Mouse (Mus musculus) kidney, postnatal 14 days (tissue): ENCODE data around the gene Cdh12.
"Not testable (repeated sequence)": the region's sequence is repeated elsewhere in the genome, so short reads cannot be mapped to it uniquely, and the experiment has no call there.

ENCODE experiments used
- DNase-seq: peaks from one replicate; pipeline ENCODE4 v3.0.0; 2022; ENCODE audit warnings: mixed read lengths

Cdh12 gene

GRCm38 (mm10) chr15:20448861-20449663 lies at the start of gene Cdh12:
Cdh12 (plus strand) TSS chr15:20449265.
- no peak for DNase-seq

GRCm38 (mm10) chr15:20403596-20403995 lies 45.5 kb upstream of the Cdh12 start:
- DNase-seq: no peak

- no peak for DNase-seq
These were observed 35.7 kb upstream of the Cdh12 start for GRCm38 (mm10) chr15:20413397-20413796.

- no peak for DNase-seq
These were observed 12.7 kb upstream of the Cdh12 start for GRCm38 (mm10) chr15:20436356-20436755.

- DNase-seq: no peak
These were observed 1.5 kb downstream of the Cdh12 start for GRCm38 (mm10) chr15:20450558-20450957.

- no peak for DNase-seq
These were observed 9.4 kb downstream of the Cdh12 start for GRCm38 (mm10) chr15:20458508-20458907.

GRCm38 (mm10) chr15:20462500-20462899 lies 13.4 kb downstream of the Cdh12 start:
- DNase-seq: no peak

GRCm38 (mm10) chr15:20463601-20464000 lies 14.5 kb downstream of the Cdh12 start:
- no peak for DNase-seq

- no peak for DNase-seq
These were observed 101.9 kb downstream of the Cdh12 start for GRCm38 (mm10) chr15:20550979-20551378.

- DNase-seq: no peak
These were observed 121.9 kb downstream of the Cdh12 start for GRCm38 (mm10) chr15:20571012-20571411.

GRCm38 (mm10) chr15:20582567-20583075 lies 133.6 kb downstream of the Cdh12 start:
- DNase-seq: no peak

GRCm38 (mm10) chr15:20591599-20591998 lies 142.5 kb downstream of the Cdh12 start:
- DNase-seq: no peak

- DNase-seq: not testable (repeated sequence)
These were observed 156.7 kb downstream of the Cdh12 start for GRCm38 (mm10) chr15:20605751-20606150.

GRCm38 (mm10) chr15:20634593-20634992 lies 185.5 kb downstream of the Cdh12 start:
- DNase-seq: no peak

GRCm38 (mm10) chr15:20639155-20639554 lies 190.1 kb downstream of the Cdh12 start:
- no peak for DNase-seq

- no peak for DNase-seq
These were observed 193.9 kb downstream of the Cdh12 start for GRCm38 (mm10) chr15:20642905-20643414.

- DNase-seq: no peak
These were observed 211.2 kb downstream of the Cdh12 start for GRCm38 (mm10) chr15:20660221-20660620.

GRCm38 (mm10) chr15:20666650-20667049 lies 217.6 kb downstream of the Cdh12 start, which contains the start of gene Acot10:
Acot10 (minus strand) TSS chr15:20666750.
- DNase-seq: no peak

GRCm38 (mm10) chr15:20667350-20667749 lies 218.3 kb downstream of the Cdh12 start:
- DNase-seq: no peak

- DNase-seq: no peak
These were observed 218.9 kb downstream of the Cdh12 start for GRCm38 (mm10) chr15:20667989-20668388.

GRCm38 (mm10) chr15:20669507-20669906 lies 220.4 kb downstream of the Cdh12 start:
- DNase-seq: not testable (repeated sequence)

GRCm38 (mm10) chr15:20682719-20683118 lies 233.7 kb downstream of the Cdh12 start:
- no peak for DNase-seq

GRCm38 (mm10) chr15:20684200-20684599 lies 235.1 kb downstream of the Cdh12 start:
- no peak for DNase-seq

GRCm38 (mm10) chr15:20696229-20696628 lies 247.2 kb downstream of the Cdh12 start:
- no peak for DNase-seq
